Mouse (Mus musculus) gastrocnemius, postnatal 4 days (tissue): ENCODE measurements around the gene Entpd3. TPM values are rescaled to one million over a fixed set of nuclear protein-coding genes. Genes with fewer than 3 reads are reported as not detected.

ENCODE experiments used
- DNase-seq, 2 experiments: peaks; one replicate each; pipeline ENCODE4 v3.0.0; 2021 to 2022; ENCODE audit warnings: low spot score in 2 of 2, mixed read lengths in 2 of 2
- long read RNA-seq, 2 experiments: library from polyadenylated mRNA; stranded (forward); transcript quantifications; one replicate each; pipeline ENCODE4 v2.0.0; 2021
- total RNA-seq, 2 experiments: library from RNA; stranded (reverse); gene quantifications; 2 replicates each; pipeline ENCODE4 v1.2.3; 2021

The Entpd3 gene
- not detected for total RNA-seq
- long read RNA-seq, experiment 1: 0 reads
- long read RNA-seq, experiment 2: 0 reads

DNA sequence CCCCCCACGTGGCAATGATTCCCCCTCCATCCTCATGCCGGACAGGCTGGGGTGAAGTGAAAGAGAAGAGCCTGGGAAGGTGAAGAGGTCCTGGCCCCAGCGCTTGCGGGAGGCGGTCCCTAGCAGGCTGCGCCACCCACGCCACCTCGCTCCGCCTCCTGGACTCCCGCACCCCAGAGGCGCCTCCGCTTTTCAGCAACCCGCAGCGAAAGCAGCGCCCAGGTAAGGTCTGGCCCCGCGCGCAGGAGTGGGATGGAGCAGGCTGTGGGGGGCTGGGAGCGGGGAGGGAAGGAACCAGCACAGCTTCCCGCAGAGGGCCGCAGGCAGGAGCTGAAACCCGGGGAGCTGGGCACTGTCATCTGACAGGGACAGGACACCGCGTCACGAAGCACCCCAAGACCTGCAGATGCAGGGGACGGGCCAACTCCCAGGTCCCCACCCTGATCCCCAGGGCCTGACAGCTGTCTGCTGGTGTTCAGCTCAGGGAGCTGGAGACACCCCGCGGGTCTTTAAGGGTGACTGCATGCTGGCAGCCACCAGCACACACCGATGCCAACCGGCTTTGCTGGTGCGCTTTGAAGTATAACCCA, at the start of gene Entpd3:
Gene Entpd3 (plus strand): TSS at position 157 of the 590 bp plus-strand sequence.
- no peak for DNase-seq

DNA sequence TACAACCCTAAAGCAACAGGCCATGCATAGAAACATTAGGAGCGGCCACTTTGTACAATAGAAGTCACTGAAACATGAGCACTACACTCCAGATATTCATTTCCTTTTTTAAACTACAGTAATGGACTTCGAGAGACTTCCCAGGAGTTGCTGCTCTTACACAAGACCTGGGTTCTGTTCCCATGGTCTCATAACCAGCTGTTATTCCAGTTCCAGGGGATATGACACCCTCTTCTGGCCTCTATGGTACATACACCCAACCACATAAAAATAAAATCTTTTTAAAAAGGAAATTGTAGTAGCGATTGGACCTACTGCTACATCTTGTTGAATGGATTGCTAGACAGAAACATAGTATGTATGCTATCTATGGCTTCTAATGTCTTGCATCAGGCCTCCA, 48.1 kb upstream of the Entpd3 start:
- no peak for DNase-seq

DNA sequence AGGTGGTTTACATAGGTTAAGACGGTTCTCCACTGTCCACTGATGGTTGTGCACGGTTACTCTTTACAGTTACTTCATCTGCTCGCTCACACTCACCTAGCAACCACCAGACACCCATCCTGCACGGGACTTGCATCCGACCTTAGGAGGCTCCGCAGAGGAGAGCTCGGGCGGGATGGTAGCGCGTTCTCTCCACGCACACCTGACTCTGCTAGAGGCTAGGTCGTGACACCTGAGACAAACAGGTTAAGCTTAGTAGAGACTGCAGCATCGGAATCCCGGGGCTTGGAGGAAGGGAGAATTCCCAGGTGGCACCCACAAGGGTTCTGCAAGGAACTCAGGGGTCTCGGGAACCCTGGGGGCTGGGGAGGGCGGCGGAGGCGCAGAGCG, 47.6 kb upstream of the Entpd3 start, which contains the start of gene Eif1b:
Gene Eif1b (plus strand): TSS at position 223 of the 390 bp plus-strand sequence.
- no peak for DNase-seq

DNA sequence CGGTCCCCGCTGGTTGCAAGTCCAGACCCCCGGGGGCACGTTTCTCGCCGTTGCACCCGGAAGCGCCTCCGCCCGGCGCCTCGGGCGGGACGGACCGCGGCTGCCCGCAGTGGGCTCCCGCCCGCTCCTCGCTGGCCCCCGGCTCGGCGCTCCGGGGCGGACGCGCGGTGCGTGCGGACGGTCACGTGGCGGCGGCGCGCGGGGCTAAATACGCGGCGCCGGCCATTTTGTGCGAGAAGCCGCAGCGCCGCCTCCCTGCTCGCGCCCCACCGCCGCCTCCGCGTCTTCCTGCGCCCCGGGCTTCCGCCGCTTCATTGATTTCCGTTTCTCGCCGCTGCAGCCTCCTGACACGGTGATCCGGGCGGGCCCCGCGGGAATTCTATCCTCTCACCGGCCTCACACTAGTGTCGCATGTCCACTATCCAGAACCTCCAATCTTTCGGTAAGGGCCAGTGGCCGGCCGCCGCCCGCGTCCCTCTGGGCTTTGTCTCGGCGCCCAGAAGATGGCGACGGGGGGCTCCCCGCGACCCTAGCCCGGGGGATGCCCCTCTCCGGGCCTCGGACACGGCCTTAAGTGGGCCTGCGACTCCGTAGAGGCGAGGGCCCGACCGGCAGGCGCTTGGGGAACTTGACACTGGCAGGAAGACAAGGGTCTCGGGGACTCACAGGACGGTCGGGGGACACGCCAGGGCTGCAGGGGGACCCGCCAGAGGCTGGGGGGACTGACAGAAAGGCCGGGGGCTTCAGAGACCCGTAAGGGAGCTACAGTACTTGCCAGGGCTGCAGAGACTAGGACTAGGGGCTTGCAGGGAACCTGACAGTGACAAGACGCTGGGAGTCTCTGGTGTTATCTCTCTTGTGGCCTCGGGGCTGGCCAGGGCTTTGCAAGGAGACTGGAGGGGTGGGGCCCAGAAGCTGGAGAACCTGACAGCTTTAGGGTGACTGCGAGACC, 46.9 kb upstream of the Entpd3 start:
- DNase-seq: peak; percentile 69 to 80

DNA sequence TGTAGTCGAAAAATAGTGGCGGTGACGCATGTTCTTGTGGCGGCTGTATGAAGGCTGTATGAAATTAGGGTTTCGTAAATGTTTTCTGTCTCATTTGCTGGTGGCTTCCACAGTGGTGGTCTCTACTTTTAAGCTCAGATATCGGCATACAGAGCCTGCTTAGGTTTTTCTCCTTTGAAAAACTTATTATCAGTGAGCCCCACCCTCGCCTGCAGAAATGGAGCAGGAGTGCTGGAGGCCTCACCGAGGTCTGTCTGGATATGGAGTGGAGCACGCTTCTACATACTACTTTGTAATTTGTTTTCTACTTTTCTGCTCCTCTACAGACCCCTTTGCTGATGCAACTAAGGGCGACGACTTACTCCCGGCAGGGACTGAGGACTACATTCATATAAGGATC, 45.8 kb upstream of the Entpd3 start:
- DNase-seq: no peak

DNA sequence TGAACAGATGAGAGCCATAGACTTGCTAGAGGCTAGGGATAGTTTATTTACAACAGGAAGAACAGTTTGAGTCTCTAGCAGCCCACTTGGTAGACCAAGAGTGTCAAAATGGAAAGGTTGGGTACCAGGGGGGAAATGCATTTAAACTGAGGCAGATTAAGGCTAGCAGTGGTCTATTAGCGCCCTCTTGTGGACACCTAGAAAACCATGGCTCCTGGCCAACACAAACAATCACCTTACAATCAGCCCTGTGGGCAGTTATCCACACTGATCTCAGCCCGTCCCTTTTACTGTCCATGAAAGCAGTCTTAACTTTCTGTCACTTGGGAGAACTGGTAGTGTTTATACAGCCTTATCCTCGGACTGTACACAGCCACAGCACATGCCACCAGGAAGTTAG, 42.9 kb upstream of the Entpd3 start:
- DNase-seq: peak in 1 of 2 experiments; percentile 54

DNA sequence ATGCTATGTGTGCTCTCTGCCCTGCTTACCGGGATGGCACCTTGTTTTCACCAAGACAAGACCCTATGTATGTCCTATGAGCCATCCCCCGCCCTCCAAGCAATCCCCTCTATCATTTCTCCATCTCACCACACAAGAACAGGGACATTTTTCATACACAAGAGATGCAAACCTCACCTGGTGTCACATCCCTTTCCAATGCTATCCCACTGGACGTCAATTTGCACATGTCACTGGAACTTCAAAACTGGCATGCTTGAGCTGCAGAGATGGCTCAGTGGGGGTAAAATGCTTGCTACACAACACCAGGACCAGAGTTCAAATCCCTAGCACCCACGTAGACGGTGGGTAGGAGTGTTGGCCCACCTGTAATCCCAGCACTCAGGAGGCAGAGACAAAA, 41.6 kb upstream of the Entpd3 start:
- no peak for DNase-seq

DNA sequence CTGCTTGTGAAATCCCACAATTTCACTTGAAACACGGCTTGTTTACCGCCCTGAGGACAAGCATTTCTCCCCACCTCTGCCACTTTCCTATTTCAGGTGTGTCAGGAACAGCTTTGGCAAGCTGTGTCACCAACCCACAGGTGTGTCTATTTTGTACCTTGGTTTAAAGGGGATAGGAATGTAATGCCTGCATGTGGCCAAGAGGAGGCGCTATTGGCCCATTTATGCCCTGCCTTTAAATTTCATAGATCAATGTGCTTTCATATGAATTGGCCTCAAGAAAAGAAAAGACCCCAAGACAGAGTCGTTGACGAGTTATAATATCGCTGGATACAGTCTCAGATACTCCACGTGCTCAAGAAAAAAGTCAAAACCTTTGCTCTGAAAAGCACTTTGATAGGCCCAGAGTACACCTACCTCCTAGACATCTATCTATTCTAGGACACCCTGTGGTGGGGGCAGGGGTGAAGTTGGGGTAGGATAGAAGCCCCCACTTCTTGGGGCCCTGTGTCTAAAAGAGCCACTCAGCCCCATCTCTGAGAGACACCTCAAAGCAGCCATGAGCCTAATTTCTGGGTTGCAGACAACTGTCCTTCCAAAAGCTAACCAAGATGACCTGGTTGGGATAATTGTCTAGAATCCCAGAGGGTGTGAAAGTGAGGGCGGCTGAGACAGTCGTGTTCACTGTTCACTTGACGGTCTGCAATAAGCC, 38.3 kb upstream of the Entpd3 start:
- no peak for DNase-seq

DNA sequence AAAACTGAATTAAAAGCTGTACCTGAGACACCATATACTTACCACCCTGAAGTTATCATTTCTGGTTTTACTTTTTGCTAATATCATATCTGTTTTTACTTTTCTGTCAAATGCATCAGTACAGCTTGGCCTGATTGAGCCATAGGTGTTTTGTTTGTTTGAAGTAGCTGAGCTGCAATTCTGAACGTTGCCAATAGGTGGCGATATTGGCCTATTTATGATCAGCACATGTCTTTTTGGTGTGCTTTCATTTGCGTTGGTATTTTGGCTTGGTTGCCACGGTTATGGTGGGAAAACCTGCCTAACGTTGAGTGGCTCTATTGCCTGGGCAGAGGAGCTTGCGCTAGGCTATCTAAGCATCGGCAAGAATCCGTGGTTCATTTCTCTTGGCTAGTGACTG, 37.6 kb upstream of the Entpd3 start:
- DNase-seq: peak in 1 of 2 experiments; percentile 67

DNA sequence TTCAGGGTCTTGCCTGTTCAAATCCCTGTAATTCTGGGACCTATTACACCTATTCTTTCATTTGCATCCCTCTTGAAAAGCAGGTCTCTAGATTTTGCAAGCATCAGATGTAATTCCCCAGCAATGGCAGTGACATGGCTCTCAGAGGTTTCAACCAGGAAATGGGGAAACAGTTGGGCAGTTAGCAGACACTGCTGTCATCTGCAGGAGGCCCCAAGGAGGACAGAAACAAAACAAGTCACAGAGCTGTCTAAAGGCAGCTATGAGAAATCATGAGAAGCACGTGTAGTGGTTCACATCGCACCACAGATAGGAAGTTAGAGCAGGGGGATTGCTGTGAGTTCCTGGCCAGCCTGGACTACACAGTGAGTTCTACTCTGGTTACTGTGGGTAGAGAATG, 35.2 kb upstream of the Entpd3 start:
- no peak for DNase-seq

DNA sequence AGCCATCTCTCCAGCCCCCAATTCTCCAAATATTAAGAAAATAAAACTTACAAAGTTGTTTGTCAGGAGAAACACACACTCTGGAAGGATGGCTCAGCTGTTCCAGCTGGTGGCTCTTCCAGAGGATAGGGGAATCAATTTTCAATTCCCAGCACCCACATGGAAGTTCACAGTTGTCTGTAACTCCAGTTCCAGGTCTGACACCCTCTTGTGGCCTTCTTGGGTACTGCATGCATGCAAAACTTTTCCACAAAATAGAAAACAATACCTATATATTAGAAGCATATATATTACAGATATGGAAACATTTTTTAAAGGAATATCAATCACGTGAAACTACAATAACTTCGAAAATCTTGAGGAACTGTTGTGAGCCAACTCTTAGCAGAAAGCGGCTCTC, 27.8 kb upstream of the Entpd3 start:
- no peak for DNase-seq

DNA sequence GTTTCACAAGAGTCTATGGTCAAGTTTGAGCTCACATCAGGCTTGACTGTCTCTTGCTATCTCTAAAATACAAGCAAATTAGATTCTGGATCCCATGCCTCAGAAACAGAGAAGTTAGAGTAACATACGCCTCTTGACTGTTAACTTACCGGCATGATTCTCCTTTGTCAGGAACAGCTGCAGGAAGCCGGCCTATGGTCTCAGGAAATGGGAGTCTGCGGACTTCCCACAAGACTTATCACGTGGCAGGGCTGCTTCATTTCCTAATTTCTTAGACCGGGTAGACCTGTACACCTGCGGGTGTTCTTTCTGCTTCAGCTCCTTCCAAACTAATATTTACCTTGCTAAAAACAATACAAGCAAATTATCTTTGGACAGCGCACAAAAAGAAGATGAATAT, 22.9 kb upstream of the Entpd3 start:
- no peak for DNase-seq

DNA sequence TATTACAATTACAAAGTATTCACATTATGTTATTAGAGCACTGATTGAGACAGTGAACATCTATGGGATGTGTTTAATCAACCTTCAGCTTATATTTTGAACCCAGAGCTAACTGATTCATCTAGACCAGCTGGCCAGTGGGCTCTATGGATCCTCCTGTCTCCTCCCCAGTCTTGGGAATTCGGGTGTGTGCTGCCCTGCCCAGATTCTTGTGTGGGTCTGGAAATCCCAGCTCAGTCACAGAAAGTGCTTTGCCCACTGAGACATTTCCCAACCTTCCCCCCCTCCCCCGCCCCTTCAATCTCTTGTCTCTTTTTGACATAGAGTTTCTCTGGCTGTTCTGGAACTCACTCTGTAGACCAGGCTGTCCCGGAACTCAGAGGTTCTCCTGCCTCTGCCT, 20.7 kb upstream of the Entpd3 start:
- no peak for DNase-seq

DNA sequence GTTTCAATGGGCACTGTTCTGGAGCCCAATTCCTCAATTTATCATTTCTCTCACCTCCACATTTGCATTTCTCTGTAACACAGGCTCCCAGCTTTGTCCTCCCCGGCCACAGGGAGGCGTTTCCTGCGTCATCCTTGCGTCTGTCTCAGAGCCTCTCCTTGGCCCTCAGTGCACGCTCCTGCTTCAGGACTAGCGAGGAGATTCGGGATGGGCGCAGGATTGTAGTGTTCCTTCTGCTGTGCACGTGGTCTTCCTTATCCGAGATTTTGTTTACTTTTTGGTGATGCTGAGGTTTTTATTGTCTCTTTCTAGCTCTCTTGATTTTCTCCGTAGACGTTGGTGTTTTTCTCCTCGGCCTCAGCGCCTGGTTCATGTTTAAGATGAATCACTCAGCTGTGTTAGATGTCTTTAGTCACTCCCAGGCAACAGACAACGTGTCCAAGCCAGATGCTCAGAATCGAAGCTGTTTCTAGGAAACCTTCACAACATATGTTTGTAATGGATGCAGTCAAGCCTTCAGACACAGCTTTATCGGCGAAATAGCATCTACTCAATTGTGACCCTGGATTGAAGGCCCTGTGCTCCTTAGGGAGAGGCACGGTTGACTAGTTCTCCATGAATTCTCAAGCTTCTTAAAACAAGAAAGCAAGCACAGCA, 20.0 kb upstream of the Entpd3 start:
- DNase-seq: no peak

DNA sequence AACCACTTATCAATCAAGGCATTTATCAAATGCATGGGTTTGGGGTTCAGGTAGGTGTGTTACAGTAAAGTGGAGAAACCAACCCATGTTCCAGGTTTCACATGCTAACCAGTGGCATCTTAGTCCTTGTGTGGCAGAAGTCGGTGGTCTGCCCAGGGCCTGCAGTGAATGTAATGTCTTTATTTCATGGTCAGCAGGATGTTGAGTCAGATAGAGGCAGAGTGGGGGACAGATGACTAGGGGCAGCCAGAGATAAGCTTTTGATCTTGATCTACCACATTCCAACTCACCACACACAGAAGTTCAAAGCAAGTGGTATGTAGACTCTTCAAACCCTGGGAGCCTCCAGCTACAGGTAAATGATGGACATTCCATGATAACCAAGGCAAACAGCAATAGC, 18.5 kb upstream of the Entpd3 start:
- no peak for DNase-seq

DNA sequence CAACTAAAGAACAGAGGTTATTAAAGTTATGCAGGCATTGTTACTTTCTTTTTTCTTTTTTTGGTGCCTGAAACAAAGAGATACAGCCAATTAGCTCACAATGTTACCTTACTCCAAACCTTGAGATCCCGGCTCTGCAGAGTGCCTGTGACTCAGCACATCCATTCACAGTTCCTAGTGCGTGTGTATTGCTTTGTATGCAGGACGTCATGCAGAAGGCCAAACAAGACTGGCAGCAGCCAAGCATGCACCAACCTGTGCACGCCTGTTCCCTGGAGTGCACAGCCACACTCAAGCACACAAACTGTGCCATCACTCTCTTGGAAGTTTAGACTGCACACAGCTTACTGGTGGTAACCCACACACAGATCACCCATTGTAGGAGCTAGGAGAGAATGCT, 12.3 kb upstream of the Entpd3 start:
- no peak for DNase-seq

DNA sequence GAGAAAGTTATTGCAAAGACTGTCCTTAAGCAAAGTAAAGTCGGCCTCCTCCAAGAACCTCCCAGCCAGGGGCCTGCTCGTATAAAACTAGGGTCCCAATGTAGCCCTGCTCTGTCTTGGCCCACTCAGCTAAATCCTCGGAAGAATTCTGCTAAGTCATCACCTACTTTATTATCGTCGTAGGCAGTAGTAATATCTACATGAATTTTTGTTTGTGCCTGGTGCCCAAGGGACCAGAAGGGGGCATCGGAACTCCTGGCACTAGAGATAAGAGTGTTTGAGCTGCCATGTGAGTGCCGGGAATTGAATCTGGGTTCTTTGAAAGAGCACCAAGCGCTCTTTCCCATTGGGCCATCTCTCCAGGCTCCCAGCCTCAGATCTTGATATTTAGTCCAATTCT, 11.7 kb upstream of the Entpd3 start:
- no peak for DNase-seq

DNA sequence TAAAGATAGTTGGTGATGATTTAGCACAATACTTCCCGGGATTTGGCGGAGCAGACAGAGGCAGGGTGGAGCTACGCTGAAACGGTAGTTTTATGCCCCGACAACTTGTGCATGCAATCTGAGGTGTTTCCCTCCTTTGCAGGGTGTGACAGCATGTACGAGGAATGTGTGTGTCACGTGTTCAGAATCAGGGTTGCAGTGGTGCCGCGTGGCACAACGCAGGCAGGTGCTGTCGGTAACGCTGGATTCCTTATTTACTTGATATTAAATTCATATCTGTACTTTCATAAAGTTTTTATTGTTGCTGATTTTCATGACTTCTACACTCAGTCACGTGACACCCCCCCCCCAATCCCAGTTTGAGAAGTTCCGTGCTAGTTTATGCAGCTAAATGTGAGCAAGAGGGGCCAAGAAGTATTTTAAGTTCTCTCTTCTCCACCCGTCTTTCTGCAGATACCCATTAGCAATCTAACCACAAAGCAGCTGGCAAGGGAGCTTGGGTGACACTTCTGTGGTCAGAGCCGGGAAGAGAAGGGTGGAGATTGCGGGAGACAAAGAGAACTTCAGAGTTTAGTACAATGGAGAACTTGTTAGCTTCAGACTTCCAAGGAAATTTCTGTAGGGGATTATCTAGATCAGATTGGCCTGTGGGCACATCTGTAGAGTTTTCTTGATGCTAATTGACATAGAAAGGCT, 10.7 kb upstream of the Entpd3 start:
- DNase-seq: no peak

DNA sequence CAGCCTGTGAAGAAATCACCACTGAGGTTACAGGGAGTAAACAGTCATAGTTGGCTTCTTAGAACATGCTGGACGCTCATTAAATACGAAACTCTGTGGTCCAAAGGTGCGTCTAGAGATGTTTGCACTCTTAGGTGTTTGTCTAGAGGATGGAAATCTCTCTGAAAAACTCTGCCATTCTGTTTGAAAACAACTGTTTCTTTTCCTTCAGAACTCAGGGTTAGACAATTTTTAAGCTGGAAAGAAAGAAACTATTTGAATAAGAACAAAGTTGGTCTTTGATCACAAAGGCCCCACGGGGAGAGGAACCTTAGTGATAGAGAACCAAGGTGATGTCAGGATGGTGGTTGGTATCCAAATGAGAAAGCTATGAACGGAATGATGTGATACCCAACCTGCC, 9.1 kb upstream of the Entpd3 start:
- no peak for DNase-seq

DNA sequence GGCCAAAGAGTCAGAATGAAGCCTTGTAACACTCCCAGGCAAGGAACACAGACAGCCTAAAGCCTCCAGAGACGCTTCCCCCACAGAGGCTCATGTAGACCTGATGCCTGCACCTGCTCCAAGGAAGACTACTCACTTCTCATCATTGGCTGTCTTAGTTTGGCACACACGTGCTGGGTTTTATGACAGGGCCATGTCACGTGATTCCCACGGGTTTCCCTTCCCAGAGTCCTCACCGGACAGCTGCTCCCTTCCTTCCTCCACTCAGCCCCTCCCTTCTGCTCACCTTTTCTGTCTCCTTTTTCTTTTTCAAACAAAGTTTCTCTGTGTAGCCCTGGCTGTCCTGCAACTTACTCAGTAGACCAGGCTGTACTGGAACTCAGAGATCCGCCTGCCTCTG, 7.6 kb upstream of the Entpd3 start:
- no peak for DNase-seq

DNA sequence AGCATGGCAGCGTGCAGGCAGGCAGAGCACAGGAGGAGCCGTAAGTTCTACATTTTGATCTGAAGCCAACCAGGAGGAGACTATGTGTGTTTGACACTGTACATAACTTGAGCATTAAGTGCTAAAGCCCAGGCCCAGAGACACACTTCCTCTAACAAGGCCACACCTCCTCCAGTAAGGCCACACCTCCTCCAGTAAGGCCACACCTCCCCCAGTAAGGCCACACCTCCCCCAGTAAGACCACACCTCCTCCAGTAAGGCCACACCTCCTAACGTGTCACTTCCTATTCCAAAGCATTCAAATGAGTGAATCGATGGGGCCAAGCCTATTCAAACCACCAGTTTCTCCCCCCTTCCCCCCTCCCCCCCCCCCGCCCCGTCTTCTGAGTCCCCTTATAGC, 6.9 kb upstream of the Entpd3 start:
- DNase-seq: no peak
